Mouse (Mus musculus) CD8-positive naive resting alpha-beta T cell, adult 2 months (primary cell): Measurements from ENCODE around the gene Ube2e3.

Experiments used
- DNase-seq, 2 experiments: peaks; one replicate each; pipeline ENCODE4 v3.0.0; 2022; ENCODE audit warnings: low read depth in 2 of 2, low spot score in 2 of 2

The Ube2e3 gene

GRCm38 (mm10) chr2:78867726-78868510 is at the start of gene Ube2e3:
Gene Ube2e3, plus strand, starts transcription at chr2:78868124.
- DNase-seq = no peak

GRCm38 (mm10) chr2:78829887-78830286 is 38.0 kb upstream of the Ube2e3 start:
- no peak for DNase-seq

GRCm38 (mm10) chr2:78841494-78842224 is 26.3 kb upstream of the Ube2e3 start:
- DNase-seq = no peak

- no peak for DNase-seq
Measured at GRCm38 (mm10) chr2:78844365-78844764, 23.6 kb upstream of the Ube2e3 start.

- no peak for DNase-seq
Measured at GRCm38 (mm10) chr2:78845274-78845673, 22.6 kb upstream of the Ube2e3 start.

DNA sequence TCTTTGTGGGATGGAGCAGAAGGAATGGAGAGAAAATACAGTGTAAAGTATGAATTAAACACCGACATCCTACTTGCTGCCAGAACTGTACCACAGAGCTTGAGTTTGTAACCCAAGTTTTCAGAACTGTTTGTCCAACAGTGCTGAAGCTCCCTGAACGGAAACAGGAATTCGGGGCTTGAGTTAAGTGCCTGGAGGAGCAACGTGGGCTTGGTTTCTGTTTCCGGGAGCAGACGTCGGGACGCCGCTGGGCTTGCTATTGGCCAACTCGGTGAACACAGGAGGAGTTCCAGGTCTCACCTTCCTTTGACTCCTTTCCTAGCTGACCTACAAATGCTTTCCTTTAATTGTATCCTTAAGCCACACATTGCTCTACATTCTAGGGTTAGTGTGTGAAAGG is 22.2 kb upstream of the Ube2e3 start:
- no peak for DNase-seq

DNA sequence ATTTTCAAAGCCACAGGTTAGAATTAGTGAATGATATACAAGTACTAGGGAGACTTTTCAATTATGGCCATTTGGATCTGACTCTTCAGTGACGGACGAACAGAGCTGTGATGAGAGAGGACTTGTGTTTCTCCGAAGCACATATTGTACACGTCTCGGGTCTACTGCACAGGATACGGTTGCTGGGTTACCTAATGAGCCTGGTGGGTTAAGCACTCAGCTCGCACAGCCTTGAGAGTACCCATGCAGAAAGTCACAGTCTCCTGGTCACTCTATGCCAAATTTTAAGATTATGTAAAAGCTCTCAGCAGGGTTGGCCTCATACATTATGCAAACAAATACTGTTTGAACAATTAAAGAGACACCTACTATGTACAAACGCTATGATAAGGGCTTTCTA is 13.6 kb upstream of the Ube2e3 start:
- no peak for DNase-seq

- DNase-seq = no peak
Measured at GRCm38 (mm10) chr2:78858628-78859027, 9.3 kb upstream of the Ube2e3 start.

GRCm38 (mm10) chr2:78859266-78860087 is 8.4 kb upstream of the Ube2e3 start:
- DNase-seq = no peak

- DNase-seq = no peak
Measured at GRCm38 (mm10) chr2:78860088-78860372, 7.9 kb upstream of the Ube2e3 start.

GRCm38 (mm10) chr2:78864116-78864515 is 3.8 kb upstream of the Ube2e3 start:
- DNase-seq = no peak

GRCm38 (mm10) chr2:78864866-78865265 is 3.1 kb upstream of the Ube2e3 start:
- DNase-seq = no peak

GRCm38 (mm10) chr2:78868511-78868854 is 559 bp downstream of the Ube2e3 start:
- DNase-seq = peak; percentile 87 to 88

DNA sequence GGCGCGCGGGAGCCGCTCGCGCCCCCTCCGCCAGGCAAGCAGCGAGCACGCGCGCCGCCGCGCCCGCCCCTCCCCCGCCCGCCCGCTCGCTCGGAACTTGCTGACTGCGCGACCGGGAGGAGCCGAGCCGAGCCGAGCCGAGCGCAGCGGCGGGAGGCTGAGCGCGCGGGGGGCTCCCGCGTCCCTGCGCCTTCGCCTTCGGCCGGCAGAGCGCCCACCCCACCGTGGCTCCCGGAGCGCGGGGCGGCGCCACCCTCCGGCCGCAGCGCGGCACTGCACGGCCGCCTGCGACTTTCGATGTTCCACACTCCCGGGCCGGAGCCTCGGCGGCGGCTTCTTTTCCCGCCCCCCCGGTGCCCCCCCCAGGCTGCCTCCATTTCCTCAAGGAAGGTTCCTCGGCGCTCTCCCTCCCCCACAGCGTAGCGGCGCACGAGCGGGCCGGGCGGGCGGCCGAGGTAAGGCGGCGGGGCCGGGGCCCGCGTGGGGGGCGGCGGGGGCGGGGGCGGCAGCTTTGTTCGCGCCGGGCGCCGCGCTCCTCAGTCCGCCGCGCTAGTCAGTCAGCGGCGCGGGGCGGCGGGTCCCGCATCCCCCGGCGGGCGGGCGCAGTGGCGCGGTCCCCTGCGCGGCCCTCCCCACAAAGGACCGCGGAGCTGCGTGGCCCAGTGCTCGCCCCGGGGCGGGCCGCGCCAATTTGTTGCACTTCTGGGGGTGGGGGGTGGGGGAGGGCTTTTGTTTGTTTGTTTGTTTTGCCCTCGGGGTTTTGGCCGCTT is 1.2 kb downstream of the Ube2e3 start:
- DNase-seq = peak; percentile 67 to 77

DNA sequence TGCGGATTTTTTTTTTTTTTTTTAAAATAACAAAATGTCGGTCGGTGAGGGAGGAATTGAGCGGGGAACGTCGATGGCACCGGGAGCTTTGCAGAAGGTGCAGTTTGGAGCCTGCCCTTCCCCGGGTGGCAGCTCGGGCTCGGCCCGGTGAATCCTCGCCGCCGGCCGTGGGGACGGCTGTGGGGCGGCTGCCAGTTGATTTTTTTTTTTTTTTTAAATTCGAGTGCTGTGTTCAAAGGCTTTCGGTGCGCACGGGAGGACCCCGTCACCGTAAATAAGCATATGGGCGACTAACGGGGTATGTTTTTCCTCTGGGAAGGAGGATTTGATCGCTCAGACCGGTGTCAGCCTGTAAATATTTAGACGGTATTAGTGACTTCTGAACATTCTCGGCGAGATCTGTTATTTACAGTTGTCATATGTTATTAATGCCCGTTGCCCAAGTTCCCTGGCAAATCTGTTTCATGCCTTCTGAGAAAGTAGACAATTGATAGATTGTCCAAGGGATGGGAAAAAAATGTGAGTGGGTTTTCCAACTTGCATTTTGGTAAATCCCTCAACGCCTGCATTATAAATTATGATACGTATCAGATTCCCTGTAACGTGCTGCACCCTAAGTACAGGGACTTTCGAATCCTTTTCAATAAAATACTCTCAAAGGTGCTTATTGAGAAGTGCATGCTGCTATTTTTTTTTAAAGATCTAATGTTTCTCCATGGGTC is 2.0 kb downstream of the Ube2e3 start:
- peak in 1 of 2 experiments; percentile 12 for DNase-seq

- peak; percentile 5 to 11 for DNase-seq
Measured at GRCm38 (mm10) chr2:78870443-78871025, 2.6 kb downstream of the Ube2e3 start.

DNA sequence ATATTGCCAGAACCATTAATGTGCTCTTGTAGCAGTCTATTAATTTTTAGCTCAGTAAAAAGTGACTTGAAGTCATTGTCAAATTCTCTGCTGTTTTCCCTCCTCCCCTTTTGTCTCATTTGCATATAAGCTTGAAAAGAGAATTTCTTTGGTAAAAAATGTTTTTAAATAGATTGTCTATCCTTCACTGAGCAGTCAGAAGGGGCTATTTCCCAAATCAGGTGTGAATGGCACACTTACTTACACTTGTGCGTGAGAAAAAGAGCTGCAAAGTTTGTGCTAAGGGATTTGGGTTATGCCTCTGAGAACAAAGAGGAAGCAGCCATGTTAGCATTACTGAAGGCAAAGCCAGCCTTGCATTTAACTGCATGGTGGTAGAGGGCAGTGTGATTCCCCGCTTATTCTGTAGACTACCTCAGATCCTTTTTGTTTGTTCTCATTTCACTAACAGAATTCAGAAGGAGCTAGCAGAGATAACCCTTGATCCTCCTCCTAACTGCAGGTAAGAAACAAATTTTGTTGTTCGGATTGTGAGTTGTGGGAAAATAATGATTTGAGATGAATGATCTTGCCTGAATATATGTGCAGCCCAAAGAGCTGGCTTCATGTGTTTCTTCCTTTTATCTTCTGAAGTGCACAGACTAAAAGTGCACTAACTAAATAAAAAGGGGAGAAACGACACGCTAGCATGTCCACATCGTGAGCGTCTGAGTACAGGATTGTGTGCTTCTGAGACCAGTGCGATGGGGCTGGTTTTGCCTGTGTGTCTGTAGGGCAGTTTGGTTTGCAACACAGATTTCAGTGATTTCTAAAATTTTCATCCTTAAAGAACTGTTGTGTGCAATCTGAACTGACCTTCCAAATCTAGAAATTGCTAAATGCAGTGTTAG is 4.3 kb downstream of the Ube2e3 start:
- peak; percentile 12 to 27 for DNase-seq

DNA sequence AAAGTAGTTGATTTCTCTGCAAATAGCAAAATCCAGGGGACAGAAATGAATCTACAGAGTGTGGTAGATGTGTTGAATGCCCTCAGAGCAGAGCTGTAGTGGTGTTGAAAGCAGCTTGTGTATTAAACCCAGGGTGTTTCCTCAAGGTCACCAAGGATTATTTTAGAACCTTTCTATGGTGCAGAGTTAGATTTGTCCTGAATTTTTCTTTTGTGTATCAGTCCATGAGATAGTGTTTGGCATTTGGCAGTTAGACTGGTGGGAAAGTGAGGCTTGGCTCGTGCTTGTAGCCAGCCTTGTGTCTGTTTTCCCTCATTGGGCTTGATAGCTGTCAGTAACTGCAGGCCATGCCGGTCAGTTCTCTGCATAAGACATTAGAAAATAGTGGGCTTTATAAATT is 6.0 kb downstream of the Ube2e3 start:
- DNase-seq = no peak

GRCm38 (mm10) chr2:78876002-78876401 is 8.1 kb downstream of the Ube2e3 start:
- no peak for DNase-seq
